Mouse (Mus musculus): ENCODE measurements at regions not wholly inside any gene's neighbourhood (a gene's known extent, or its start where the extent isn't known, plus 50 kb on each side); places are given as distances from the start of the nearest gene placed in this dataset.

- no peak for DNase-seq
Observed at GRCm38 (mm10) chr15:7574811-7575210, 176.6 kb upstream of the Egflam start.

GRCm38 (mm10) chr15:7578439-7578838, 180.2 kb upstream of the Egflam start:
- no peak for DNase-seq

GRCm38 (mm10) chr15:7587210-7587609, 189.0 kb upstream of the Egflam start:
- no peak for DNase-seq

DNA sequence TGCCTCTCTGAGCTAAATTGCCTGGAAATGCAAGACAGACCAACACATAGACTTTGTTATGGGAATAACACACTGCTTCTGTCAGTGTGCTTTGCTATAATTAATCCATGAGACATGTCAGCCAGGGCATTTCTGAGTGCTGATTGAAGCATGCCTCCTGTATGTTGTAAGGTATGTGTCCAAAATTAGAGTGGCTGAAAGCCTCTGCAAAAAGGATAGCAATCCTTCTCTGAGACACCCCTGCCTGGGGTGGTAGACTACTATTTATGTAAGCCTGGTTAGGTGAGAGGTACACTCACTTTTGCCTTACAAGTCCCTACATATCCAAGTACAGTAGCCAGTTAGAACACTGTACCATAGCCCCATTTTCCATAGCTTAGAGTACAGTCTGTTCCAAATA, 193.3 kb upstream of the Egflam start:
- DNase-seq: no peak

DNA sequence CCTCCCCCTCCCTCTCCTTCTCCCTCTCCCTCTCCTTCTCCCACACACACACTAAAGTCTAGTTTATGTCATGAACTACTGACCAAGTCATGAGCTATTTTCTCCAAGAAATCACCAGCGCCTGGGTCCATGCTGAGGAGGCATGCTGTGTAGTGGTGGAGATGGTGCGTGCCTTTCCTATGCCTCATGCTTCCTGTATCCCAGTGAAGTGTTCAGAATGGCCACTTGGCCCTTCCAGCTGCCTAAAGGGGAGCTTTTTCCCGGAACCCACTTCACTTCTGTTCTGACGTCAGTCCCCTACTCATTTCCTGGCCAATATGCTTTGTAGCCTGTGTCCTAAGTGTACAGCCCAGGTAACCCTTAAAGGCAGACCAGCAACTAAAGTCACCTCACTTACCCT, 199.1 kb upstream of the Egflam start:
- DNase-seq: no peak

- DNase-seq: no peak
Observed at GRCm38 (mm10) chr15:7597805-7598204, 199.6 kb upstream of the Egflam start.

GRCm38 (mm10) chr15:7601540-7601939, 203.3 kb upstream of the Egflam start:
- DNase-seq: no peak

DNA sequence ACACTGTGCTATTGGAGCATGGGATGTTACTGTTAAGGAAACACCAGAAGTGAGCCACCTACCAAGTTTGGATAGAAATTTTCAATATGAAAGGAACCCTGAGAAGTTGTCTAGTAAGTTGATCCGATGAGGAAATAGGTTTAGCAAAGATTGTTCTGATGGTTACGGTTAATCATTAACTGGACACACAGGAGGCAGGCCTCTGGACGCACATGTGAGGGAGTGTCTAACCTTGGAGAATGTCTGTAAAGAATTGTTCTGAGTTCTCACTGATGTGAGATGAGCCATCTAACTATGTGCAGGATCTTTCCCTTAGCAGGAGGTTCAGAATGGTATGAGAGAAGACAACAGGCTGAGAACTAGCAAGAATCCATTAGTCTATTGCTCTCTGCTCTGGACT, 205.8 kb upstream of the Gdnf start:
- no peak for DNase-seq

GRCm38 (mm10) chr15:7617954-7618353, 192.7 kb upstream of the Gdnf start:
- no peak for DNase-seq

DNA sequence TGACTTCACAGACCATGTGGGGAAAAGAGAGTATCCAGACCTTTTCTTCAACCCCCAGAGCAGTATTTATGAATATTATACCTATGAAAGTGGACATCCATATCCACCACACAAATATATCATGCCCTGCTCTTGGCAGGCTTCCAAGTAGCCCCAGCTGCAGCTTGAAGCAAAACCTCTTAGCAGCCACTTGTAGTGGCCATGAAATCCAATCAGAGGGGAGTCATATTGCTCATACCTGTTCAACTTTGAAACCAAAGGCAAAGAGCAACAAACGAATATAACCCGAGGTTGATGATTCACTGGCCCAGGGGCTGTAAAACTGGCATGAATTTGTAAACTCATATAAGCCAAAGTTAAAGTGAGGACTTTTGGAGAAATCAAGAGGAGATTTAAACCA, 187.6 kb upstream of the Gdnf start:
- no peak for DNase-seq

DNA sequence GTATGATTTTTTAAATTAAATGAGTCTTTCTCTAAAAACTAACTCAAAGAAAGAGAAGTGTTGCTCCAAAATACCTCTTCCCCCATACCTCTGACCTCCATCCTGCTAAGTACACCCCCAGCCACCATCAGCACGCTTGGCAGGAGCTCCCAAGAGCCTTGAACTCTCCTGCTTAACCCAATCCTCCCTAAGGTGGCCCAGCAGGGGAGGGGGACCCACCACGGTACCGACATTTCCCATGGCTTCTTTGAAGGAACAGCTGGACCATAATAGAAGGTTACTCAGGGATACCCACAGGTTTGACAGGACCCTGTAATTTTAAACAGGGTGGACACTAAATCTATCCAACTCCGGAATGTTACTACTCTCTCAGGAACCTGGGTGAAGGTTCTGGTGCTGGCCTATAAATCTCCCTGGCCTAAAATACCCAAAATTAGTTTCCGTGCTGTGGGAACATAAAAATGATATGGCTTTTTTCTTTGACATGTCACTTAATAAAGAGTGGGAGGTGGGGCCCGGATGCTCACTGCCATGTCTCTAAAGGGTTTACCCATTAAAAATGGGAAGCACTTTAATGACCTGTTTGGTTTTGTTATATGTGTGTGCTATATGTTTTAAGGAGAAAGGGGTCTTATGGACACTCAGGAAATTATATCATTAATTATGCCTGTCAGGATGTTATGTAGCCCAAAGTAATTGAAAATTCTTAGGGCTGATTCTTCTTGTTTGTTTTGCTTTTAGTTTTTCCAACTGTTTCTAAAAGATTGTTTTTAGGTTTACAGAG, 185.8 kb upstream of the Gdnf start:
- DNase-seq: no peak

- no peak for DNase-seq
Observed at GRCm38 (mm10) chr15:7629826-7630225, 180.8 kb upstream of the Gdnf start.

- no peak for DNase-seq
Observed at GRCm38 (mm10) chr15:7635234-7635633, 175.4 kb upstream of the Gdnf start.

GRCm38 (mm10) chr15:7639444-7639843, 171.2 kb upstream of the Gdnf start:
- no peak for DNase-seq

DNA sequence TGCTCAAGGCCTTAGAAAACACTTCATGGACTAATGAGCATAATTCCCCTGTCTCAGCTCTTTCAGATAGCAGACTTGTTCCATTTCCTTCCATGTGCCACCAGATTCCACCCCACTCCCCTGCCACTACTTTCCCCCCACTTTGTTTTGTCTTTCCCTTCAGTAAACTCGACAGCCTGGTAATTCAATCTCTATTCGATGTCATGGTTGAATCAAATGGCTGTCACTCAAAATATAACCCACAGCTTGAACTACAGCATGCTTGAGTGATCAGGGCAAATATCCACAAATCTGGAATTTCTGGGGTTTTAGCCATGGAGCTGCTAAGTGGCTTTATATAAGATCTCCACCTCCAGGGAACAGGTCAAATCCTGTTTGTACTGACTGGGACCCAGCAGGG, 168.6 kb upstream of the Gdnf start:
- DNase-seq: no peak

- no peak for DNase-seq
Observed at GRCm38 (mm10) chr15:7650705-7651104, 159.9 kb upstream of the Gdnf start.

DNA sequence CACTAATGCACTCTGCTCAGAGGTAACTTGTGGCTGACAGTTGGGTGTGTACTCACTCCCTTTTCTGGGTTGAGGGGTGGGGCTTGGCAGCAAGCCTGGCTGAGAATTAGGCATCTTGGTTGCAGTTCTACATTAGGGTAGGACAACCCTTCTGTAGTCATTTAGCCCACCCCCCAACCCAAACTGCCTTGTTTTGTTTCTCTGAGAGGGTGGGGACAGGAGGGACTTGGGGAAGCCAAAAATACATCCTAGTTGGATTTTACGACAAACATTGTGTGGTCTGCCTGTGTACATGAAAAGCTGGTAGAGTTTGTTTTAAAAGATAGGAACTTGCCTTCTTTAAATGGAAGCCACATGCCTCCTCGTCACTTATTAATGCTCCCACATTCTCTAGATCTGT, 146.8 kb upstream of the Gdnf start:
- DNase-seq: no peak

DNA sequence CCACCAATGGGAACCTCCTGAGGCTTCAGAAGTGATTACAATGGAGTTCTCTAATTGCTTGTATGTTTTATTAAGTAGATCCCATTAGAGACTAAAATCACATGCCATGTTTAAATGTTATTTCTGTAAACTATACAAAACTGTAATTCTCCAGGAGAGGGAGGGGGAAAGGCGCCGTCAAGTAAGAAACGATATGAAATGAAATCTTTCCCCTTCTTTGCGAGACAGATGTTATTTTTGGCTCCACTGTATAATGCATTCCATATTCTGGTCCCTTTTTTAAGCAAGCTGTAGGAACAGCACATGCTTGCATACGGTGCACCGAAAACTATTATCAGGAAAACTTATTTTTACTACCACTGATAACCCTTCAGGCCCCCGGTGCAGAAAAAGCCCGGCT, 141.0 kb upstream of the Gdnf start:
- no peak for DNase-seq

DNA sequence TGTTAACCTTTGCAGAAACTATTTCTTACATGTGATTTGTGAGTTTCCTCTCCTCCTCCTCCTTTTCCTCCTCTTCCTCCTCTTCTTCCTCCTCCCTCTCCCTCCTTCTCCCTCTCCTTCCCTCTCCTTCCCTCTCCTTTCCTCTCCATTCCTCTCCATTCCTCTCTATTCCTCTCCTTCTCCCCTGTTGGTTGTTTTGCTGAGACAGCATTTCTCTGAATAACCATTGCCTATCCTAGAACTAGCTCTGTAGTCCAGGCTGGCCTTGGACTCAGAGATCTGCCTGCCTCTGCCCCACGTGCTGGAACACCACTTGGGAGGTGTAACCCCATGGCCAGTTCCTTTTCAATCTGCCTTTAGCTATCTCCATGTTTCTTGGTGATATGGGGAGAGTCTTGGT, 133.7 kb upstream of the Gdnf start:
- DNase-seq: no peak

DNA sequence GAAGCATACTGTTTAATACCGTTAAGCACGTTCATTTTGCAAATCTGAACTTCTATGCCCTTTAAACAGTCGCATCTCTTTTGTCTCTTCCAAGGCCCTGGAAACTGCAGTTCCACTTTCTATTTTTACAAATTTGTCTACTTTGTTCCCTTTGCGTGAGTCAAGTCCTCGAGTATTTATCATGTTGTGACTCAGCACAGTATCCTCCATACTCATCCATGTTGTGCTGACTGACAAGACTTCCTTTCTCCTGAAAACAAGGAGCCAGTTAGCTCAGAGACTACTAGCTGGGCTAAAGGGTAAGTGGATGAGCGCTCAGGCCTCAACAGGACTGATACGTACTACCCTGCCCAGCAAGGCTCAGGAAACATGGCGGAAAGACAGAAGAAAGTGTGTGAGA, 131.9 kb upstream of the Gdnf start:
- no peak for DNase-seq

DNA sequence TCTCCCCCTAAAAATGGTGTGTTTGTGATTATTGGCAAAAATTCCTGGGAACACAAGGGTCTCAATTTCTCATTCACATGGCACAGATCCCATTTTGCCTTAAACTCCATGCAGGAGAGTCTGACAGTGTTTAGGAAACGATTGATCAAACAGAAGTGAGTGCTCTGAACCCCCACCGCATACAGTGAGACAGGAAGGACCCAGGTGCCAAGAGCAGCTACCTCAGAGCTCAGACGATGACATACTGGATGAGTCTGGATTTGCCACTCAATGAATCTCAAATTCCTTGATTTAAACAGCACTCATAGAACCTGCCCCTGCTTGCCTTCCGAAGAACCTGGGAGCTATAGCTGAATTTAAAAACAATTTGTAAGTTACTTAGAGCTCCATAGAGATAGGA, 129.6 kb upstream of the Gdnf start:
- DNase-seq: no peak

- DNase-seq: no peak
Observed at GRCm38 (mm10) chr15:7683235-7683974, 127.2 kb upstream of the Gdnf start.

GRCm38 (mm10) chr15:7691251-7691650, 119.4 kb upstream of the Gdnf start:
- no peak for DNase-seq

DNA sequence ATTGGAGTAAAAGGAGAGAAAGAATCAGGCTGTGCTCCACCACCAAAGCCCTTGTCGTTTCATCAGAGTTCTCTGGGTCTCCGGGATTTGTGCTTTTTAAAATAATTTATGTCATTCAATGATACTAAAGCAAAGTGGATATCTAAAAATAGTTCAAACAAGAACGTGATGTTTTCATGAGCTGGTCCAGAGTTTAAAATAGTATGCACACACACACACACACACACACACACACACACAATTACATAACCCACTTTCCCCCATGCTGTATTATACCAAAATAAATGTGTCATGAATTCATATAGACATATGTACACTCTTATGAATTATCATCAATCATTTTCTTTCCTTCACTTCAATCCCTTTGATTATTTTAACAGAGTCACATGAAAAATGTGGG, 118.5 kb upstream of the Gdnf start:
- DNase-seq: no peak

DNA sequence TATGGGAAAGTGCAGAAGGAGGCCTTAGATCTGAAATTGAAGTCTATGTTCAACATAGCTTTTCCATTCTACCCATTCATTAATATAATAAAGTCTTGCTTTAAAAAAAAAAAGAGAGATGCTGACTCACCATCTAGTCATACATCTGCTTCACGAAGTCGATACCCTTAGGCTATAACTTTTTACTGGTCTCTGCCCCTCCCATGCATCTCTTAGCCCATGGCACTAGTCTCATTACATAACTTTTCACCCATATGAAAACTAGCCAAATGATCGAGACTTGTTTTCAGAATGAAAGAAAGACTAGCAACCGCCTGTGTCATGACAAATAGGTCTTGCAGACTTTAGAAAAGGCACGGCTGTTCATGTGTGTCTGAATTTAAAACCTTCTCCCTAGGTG, 116.6 kb upstream of the Gdnf start:
- no peak for DNase-seq
